Mouse (Mus musculus) kidney, postnatal 0 days (tissue): ENCODE data around the gene Tmem150c. TPM values are rescaled to one million over a fixed set of nuclear protein-coding genes. Genes with fewer than 3 reads are reported as not detected.
A peak's percentile ranks its signal among the peaks of the same experiment; 100 is the strongest.

ENCODE experiments used
- ATAC-seq: fragments of 200-750 bp; cut with Nextera tagmentation; replicated peaks from 2 replicates; pipeline ENCODE4 v1.8.0; 2017; ENCODE audit warnings: low read depth, moderate number of reproducible peaks, moderate TSS enrichment, moderate library complexity; ENCODE audit not compliant: low FRiP score
- DNase-seq: peaks from one replicate; pipeline ENCODE4 v3.0.0-alpha.2; 2016; ENCODE audit warnings: low spot score
- H3K27ac ChIP-seq: fragments of 300-500 bp; sonication (generic); 2 replicates; pipeline ENCODE4 v1.5.1; 2014; ENCODE audit warnings: mild to moderate bottlenecking
- H3K27me3 ChIP-seq: fragments of 300-500 bp; sonication (generic); 2 replicates; pipeline ENCODE4 v1.6.1; 2014; ENCODE audit warnings: low read length, mixed read lengths; ENCODE audit not compliant: insufficient read depth
- H3K36me3 ChIP-seq: fragments of 300-500 bp; sonication (generic); 2 replicates; pipeline ENCODE4 v1.6.1; 2014; ENCODE audit warnings: low read length, mixed read lengths; ENCODE audit not compliant: insufficient read depth
- H3K4me1 ChIP-seq: fragments of 300-500 bp; sonication (generic); replicated peaks from 2 replicates; pipeline ENCODE4 v1.6.1; 2014; ENCODE audit warnings: antibody characterized with exemption, low read length, mixed read lengths; ENCODE audit not compliant: insufficient read depth
- H3K4me2 ChIP-seq: fragments of 300-500 bp; sonication (generic); 2 replicates; pipeline ENCODE4 v1.6.1; 2014; ENCODE audit warnings: mild to moderate bottlenecking, low read length, moderate library complexity, mixed read lengths
- H3K4me3 ChIP-seq: fragments of 300-500 bp; sonication (generic); replicated peaks from 2 replicates; pipeline ENCODE4 v1.5.1; 2014; ENCODE audit warnings: low read depth, low read length
- H3K9ac ChIP-seq: fragments of 300-500 bp; sonication (generic); 2 replicates; pipeline ENCODE4 v1.6.1; 2014; ENCODE audit warnings: low read depth, low read length
- H3K9me3 ChIP-seq: fragments of 300-500 bp; sonication (generic); replicated peaks from 2 replicates; pipeline ENCODE4 v1.6.1; 2016; ENCODE audit warnings: low read length, inconsistent platforms, mixed read lengths
- CTCF ChIP-seq: IDR thresholded peaks from 2 replicates; pipeline ENCODE4 v1.5.1; 2016; ENCODE audit warnings: antibody characterized with exemption, low read depth, mild to moderate bottlenecking, moderate library complexity
- WGBS: fragments of 180-500 bp; shearing (Covaris S2); extraction: QIAGEN DNeasy Blood & Tissue Kit; methylation state at CpG from one replicate; pipeline ENCODE4 v1.1.7; 2014; 5-methylcytosine and 5-hydroxymethylcytosine counted together
- polyA plus RNA-seq: library from polyadenylated mRNA; unstranded; fragments of >200 nt; fragmentation: Nextera tagmentation; extraction: Ambion mirVana; gene quantifications from 2 replicates; pipeline ENCODE4 v1.2.1, GENCODE M21; 2015

The Tmem150c gene
- polyA plus RNA-seq, 1 experiment from 2014 or later, result 26.3 TPM

GRCm38 (mm10) chr5:100083953-100084562 lies 75.5 kb downstream of the Tmem150c start:
- Histone ChIP-seq H3K27me3 (no peaks in the 10 kb centered on the region), H3K9me3 (no peaks in the 10 kb centered on the region), H3K4me1 (no peaks in the 10 kb centered on the region), H3K4me2 (no peak overlapping the region), H3K9ac (no peak overlapping the region), H3K4me3 (no peak overlapping the region), H3K27ac (no peak overlapping the region), H3K36me3 (no peaks in the 10 kb centered on the region)
- DNase-seq (peak; percentile 42), ATAC-seq (no peak)
- no peak for TF ChIP-seq CTCF
- WGBS, result 42% methylated on average over 12 of the region's 12 CpGs

GRCm38 (mm10) chr5:100082006-100082405 lies 77.6 kb downstream of the Tmem150c start:
- ATAC-seq, result no peak

DNA sequence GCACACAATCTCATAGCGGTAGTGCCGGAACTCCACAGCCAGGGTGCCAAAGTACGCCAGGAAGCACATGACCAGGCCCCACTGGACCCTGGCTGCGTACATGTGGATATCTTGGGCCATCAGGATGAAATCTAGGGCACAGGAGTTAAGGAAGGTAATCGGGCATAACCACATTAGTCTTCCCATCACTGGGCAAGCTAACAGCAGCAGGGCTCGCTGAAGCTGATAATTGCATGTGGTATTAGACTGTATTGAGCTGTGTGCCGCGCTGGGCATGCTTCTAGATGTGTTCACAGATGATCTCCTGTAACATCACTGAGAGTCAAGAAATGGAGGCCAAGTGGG lies 79.7 kb downstream of the Tmem150c start:
- Histone ChIP-seq H3K4me1 (no peaks in the 10 kb centered on the region), H3K9ac (no peak overlapping the region), H3K9me3 (no peaks in the 10 kb centered on the region), H3K36me3 (no peaks in the 10 kb centered on the region), H3K27ac (no peak overlapping the region), H3K27me3 (no peaks in the 10 kb centered on the region), H3K4me3 (no peak overlapping the region), H3K4me2 (peak overlapping the region; percentile 30)
- no peak for DNase-seq
- ATAC-seq, result no peak
- TF ChIP-seq CTCF, result no peak
- 59% methylated on average over 8 of the region's 8 CpGs for WGBS

More at GRCm38 (mm10) chr5:100082006-100082405, 77.6 kb downstream of the Tmem150c start:
- H3K9me3 ChIP-seq, result no peaks in the 10 kb centered on the region
- H3K36me3 ChIP-seq, result no peaks in the 10 kb centered on the region
- H3K27ac ChIP-seq, result no peak overlapping the region
- no peaks in the 10 kb centered on the region for H3K27me3 ChIP-seq
- no peak overlapping the region for H3K9ac ChIP-seq
- no peak overlapping the region for H3K4me3 ChIP-seq
- no peaks in the 10 kb centered on the region for H3K4me1 ChIP-seq
- DNase-seq, result no peak
- 83% methylated on average over 4 of the region's 4 CpGs for WGBS
- TF ChIP-seq CTCF, result no peak
- H3K4me2 ChIP-seq, result no peak overlapping the region

- Histone ChIP-seq H3K4me2 (peak overlapping the region; percentile 30), H3K9ac (no peak overlapping the region), H3K4me1 (no peaks in the 10 kb centered on the region), H3K9me3 (no peaks in the 10 kb centered on the region), H3K27me3 (no peaks in the 10 kb centered on the region), H3K36me3 (no peaks in the 10 kb centered on the region), H3K4me3 (no peak overlapping the region; the same call in 1 of the 2 replicates), H3K27ac (no peak overlapping the region)
- DNase-seq (peak; percentile 41), ATAC-seq (no peak)
- 29% methylated on average over 36 of the region's 36 CpGs for WGBS
- no peak for TF ChIP-seq CTCF
Measured at GRCm38 (mm10) chr5:100079040-100079930, 80.3 kb downstream of the Tmem150c start.

DNA sequence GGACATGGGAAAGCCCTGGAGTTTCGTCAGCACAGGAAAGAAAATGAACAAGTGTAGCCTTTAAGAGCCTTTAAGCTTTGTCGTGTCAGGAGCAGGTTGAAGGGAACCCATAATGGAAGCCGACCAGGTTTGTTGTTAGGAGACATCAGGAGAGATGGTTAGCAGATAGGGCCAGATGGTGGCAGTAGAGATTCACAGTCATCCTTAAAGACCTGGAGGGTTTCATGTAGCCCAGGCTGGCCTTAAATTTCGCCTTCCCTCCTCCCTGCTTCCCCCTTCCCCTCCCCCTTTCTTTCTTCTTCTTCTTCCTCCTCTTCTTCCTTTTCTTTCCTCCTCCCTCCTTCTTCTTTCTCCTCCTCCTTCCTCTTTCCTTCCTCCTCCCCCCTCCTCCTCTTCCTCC lies 85.0 kb downstream of the Tmem150c start:
- Histone ChIP-seq H3K27ac (no peak overlapping the region), H3K9ac (no peak overlapping the region), H3K4me2 (no peak overlapping the region), H3K4me1 (no peaks in the 10 kb centered on the region), H3K4me3 (no peak overlapping the region), H3K36me3 (no peaks in the 10 kb centered on the region), H3K9me3 (no peaks in the 10 kb centered on the region), H3K27me3 (no peaks in the 10 kb centered on the region)
- no peak for DNase-seq
- no peak for ATAC-seq
- 52% methylated on average over 4 of the region's 4 CpGs for WGBS
- TF ChIP-seq CTCF, result peak; percentile 65

GRCm38 (mm10) chr5:100072557-100072956 lies 87.1 kb downstream of the Tmem150c start:
- no peak overlapping the region for H3K27ac ChIP-seq
- no peak overlapping the region for H3K4me2 ChIP-seq
- 83% methylated on average over 9 of the region's 9 CpGs for WGBS
- no peak for ATAC-seq
- no peaks in the 10 kb centered on the region for H3K27me3 ChIP-seq
- no peak for TF ChIP-seq CTCF
- H3K9ac ChIP-seq, result no peak overlapping the region
- H3K9me3 ChIP-seq, result no peaks in the 10 kb centered on the region
- H3K4me3 ChIP-seq, result no peak overlapping the region
- no peaks in the 10 kb centered on the region for H3K4me1 ChIP-seq
- H3K36me3 ChIP-seq, result no peaks in the 10 kb centered on the region
- DNase-seq, result no peak
